Mouse (Mus musculus): ENCODE data around the gene 4930442H23Rik.

DNA sequence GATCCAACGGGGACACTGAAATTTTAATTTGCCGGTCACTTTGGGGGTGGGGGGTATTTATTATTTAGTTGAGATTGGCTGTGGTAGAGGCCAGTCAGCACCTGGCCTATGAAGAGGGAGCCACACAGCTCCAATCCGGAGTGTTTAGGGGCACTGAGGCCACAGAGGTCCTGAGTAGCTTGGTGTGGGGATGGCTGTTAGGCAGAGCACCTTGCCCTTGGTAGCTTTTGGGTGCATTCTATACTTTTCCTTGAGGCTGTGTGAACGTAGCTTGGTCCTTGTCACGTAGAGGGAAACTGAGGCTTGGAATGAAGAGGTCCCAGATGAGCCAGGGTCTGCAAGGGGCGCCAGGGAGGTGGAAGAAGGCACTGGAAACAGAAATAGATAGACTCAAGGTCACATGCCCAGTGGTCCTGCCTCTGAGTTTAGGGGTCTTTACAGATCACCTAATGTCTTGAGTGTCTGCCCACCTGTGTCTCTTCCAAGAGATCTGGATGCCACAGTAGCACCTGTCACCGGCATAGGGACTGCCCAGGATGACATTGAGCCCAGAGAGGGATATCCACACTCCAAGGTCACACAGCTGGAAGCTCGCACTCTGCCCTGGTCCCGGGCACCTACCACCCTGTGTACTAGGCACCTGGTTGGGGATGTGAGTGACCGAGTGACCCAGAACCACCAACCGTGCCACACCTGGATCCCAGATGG, 44.7 kb downstream of the 4930442H23Rik start:
- TF ChIP-seq POLR2A (IDR thresholded peaks at IDR 0.05; ENCODE audit: insufficient read depth, low read depth, low read length) (no peak), EP300 (IDR thresholded peaks at IDR 0.05; ENCODE audit: insufficient read depth, low read depth, low read length) (no peak), CTCF (IDR thresholded peaks at IDR 0.05) (no peak)
